Mouse (Mus musculus) hematopoietic stem cell, adult 5-6 weeks (primary cell): Measurements from ENCODE around the gene Tmc3. TPM values are rescaled to one million over a fixed set of nuclear protein-coding genes. Genes with fewer than 3 reads are reported as not detected.

Experiments
- ATAC-seq, 2 experiments: fragments of 125-278 bp in 1 of 2; replicated peaks in 1 of 2; 2 replicates each; pipeline ENCODE4 v1.8.0; 2016 to 2017; ENCODE audit warnings: inconsistent platforms in 2 of 2, mild to moderate bottlenecking in 2 of 2, moderate number of reproducible peaks in 2 of 2, low read depth in 1 of 2, moderate TSS enrichment in 1 of 2; ENCODE audit not compliant: low FRiP score in 2 of 2, poor library complexity in 2 of 2, severe bottlenecking in 2 of 2, insufficient read depth in 1 of 2, low TSS enrichment in 1 of 2
- total RNA-seq: library from RNA; stranded (forward); fragments of 172-1452, 232-1000 nt; gene quantifications from 2 replicates; pipeline ENCODE4 v1.2.3, GENCODE M21; 2017

The Tmc3 gene
- total RNA-seq, 1 experiment from 2014 or later: 0.45 TPM

- no peak for ATAC-seq
These were observed 12.3 kb upstream of the Tmc3 start for GRCm38 (mm10) chr7:83572451-83572850.

- ATAC-seq: no peak
These were observed 3.8 kb upstream of the Tmc3 start for GRCm38 (mm10) chr7:83580946-83581345.

- no peak for ATAC-seq
These were observed 9.3 kb downstream of the Tmc3 start for GRCm38 (mm10) chr7:83594056-83594455.

- no peak for ATAC-seq
These were observed 12.3 kb downstream of the Tmc3 start for GRCm38 (mm10) chr7:83597063-83597462.

- no peak for ATAC-seq
These were observed 14.5 kb downstream of the Tmc3 start for GRCm38 (mm10) chr7:83598997-83599912.

- peak; percentile 48 to 78; a peak in 3 of 4 replicates for ATAC-seq
These were observed 15.2 kb downstream of the Tmc3 start for GRCm38 (mm10) chr7:83599913-83600286.

- ATAC-seq: no peak
These were observed 19.6 kb downstream of the Tmc3 start for GRCm38 (mm10) chr7:83604180-83604944.

- ATAC-seq: no peak
These were observed 22.1 kb downstream of the Tmc3 start for GRCm38 (mm10) chr7:83606796-83607195.

- ATAC-seq: no peak
These were observed 25.2 kb downstream of the Tmc3 start for GRCm38 (mm10) chr7:83609891-83610290.

GRCm38 (mm10) chr7:83611886-83612285 is 27.2 kb downstream of the Tmc3 start:
- no peak for ATAC-seq

- no peak for ATAC-seq
These were observed 30.5 kb downstream of the Tmc3 start for GRCm38 (mm10) chr7:83615272-83615671.

GRCm38 (mm10) chr7:83615815-83616214 is 31.1 kb downstream of the Tmc3 start:
- no peak; a peak in 1 of 4 replicates for ATAC-seq

GRCm38 (mm10) chr7:83616268-83616667 is 31.5 kb downstream of the Tmc3 start:
- peak in 1 of 2 experiments; percentile 42; a peak in 1 of 4 replicates for ATAC-seq

- ATAC-seq: no peak
These were observed 34.0 kb downstream of the Tmc3 start for GRCm38 (mm10) chr7:83618709-83619108.

- no peak for ATAC-seq
These were observed 37.9 kb downstream of the Tmc3 start for GRCm38 (mm10) chr7:83622582-83622981.

GRCm38 (mm10) chr7:83624065-83624464 is 39.3 kb downstream of the Tmc3 start:
- no peak for ATAC-seq

- no peak for ATAC-seq
These were observed 42.0 kb downstream of the Tmc3 start for GRCm38 (mm10) chr7:83626557-83627257.

- ATAC-seq: no peak
These were observed 42.6 kb downstream of the Tmc3 start for GRCm38 (mm10) chr7:83627369-83627768.
